Mouse (Mus musculus) ES-E14 (cell line): ENCODE data around the gene Micall1. TPM values are rescaled to one million over a fixed set of nuclear protein-coding genes. Genes with fewer than 3 reads are reported as not detected.

ENCODE experiments used
- DNase-seq: peaks from one replicate; pipeline ENCODE4 v3.0.0-alpha.2; 2013; ENCODE audit warnings: low read depth, low spot score
- H3K27ac ChIP-seq: 2 replicates; pipeline ENCODE4 v1.5.1; 2012; ENCODE audit warnings: low read depth, mild to moderate bottlenecking, low read length, moderate library complexity, mixed read lengths; ENCODE audit not compliant: poor library complexity, insufficient read depth, severe bottlenecking
- H3K36me3 ChIP-seq: 2 replicates; pipeline ENCODE4 v1.6.1; 2012; ENCODE audit warnings: mild to moderate bottlenecking, low read length, moderate library complexity, mixed read lengths; ENCODE audit not compliant: control insufficient read depth, poor library complexity, insufficient read depth, severe bottlenecking
- H3K4me1 ChIP-seq, 2 experiments: fragments of 150-350 bp in 1 of 2; sonication (generic) in 1 of 2; 2 replicates each; pipeline ENCODE4 v1.6.1; 2012; ENCODE audit warnings: low read length in 2 of 2, mild to moderate bottlenecking in 1 of 2, mixed read lengths in 1 of 2; ENCODE audit not compliant: control insufficient read depth in 2 of 2, insufficient read depth in 2 of 2, poor library complexity in 1 of 2
- H3K4me3 ChIP-seq, 2 experiments: fragments of 150-350 bp in 1 of 2; sonication (generic) in 1 of 2; 2 replicates each; pipeline ENCODE4 v1.5.1; 2012; ENCODE audit warnings: low read length in 2 of 2, low read depth in 1 of 2, mild to moderate bottlenecking in 1 of 2, mixed read lengths in 1 of 2; ENCODE audit not compliant: insufficient read depth in 1 of 2, poor library complexity in 1 of 2, severe bottlenecking in 1 of 2
- H3K9ac ChIP-seq: 2 replicates; pipeline ENCODE4 v1.6.1; 2012; ENCODE audit warnings: low read depth, mild to moderate bottlenecking, low read length, mixed read lengths; ENCODE audit not compliant: poor library complexity, insufficient read depth, severe bottlenecking
- H3K9me3 ChIP-seq: fragments of 150-350 bp; sonication (generic); 2 replicates; pipeline ENCODE4 v1.6.1; 2012; ENCODE audit warnings: low read depth, mild to moderate bottlenecking, low read length; ENCODE audit not compliant: control insufficient read depth, insufficient read depth
- CHD2 ChIP-seq: IDR thresholded peaks from 2 replicates; pipeline ENCODE4 v1.6.1; 2014; ENCODE audit warnings: mild to moderate bottlenecking, low read depth, low read length, inconsistent platforms
- HCFC1 ChIP-seq: IDR thresholded peaks from 2 replicates; pipeline ENCODE4 v1.6.1; 2012; ENCODE audit warnings: low read length, inconsistent platforms, borderline replicate concordance; ENCODE audit not compliant: insufficient read depth
- MAFK ChIP-seq: IDR thresholded peaks from 2 replicates; pipeline ENCODE4 v1.6.1; 2014; ENCODE audit warnings: mild to moderate bottlenecking, low read depth, low read length, inconsistent platforms; ENCODE audit not compliant: insufficient read depth
- ZC3H11A ChIP-seq: IDR thresholded peaks from 2 replicates; pipeline ENCODE4 v1.6.1; 2012; ENCODE audit warnings: low read depth, mild to moderate bottlenecking, inconsistent platforms, low read length, borderline replicate concordance
- ZNF384 ChIP-seq: IDR thresholded peaks from 2 replicates; pipeline ENCODE4 v1.6.1; 2012; ENCODE audit warnings: low read depth, low read length, inconsistent platforms
- in situ Hi-C, 2 experiments: fragments of 600-800 bp; cut with MboI; formaldehyde crosslinking; loops; one replicate each; pipeline ENCODE4 v1.15.1; 2025; ENCODE audit warnings: low sequenced_read_pairs in 2 of 2, inconsistent platforms in 1 of 2; ENCODE audit not compliant: unreplicated experiment in 2 of 2
- total RNA-seq: library from RNA; depleted of rRNA; stranded (reverse); fragments of 300-350 nt; gene quantifications from 2 replicates; pipeline ENCODE4 v1.2.3, GENCODE M21; 2012

The Micall1 gene
- total RNA-seq, 1 experiment = 7.7 TPM

GRCm38 (mm10) chr15:79134496-79135270, 26.0 kb downstream of the Micall1 start:
- no peaks in the 10 kb centered on the region for H3K9me3 ChIP-seq
- no peaks in the 10 kb centered on the region; a peak in 1 of 4 replicates for H3K4me1 ChIP-seq
- no peak overlapping the region for H3K4me3 ChIP-seq
- in situ Hi-C loops = no loop called here
- H3K9ac ChIP-seq = no peak overlapping the region
- TF ChIP-seq ZNF384 (no peak), ZC3H11A (no peak), MAFK (no peak), CHD2 (no peak), HCFC1 (no peak)
- peaks cover 6% of the 10 kb centered on the region; the same call in 1 of the 2 replicates for H3K36me3 ChIP-seq
- no peak for DNase-seq
- H3K27ac ChIP-seq = no peak overlapping the region

- no peak overlapping the region for H3K9ac ChIP-seq
- no peak for TF ChIP-seq HCFC1
- TF ChIP-seq ZNF384 = no peak
- no peak for TF ChIP-seq ZC3H11A
- H3K4me1 ChIP-seq = no peaks in the 10 kb centered on the region; a peak in 1 of 4 replicates
- H3K27ac ChIP-seq = no peak overlapping the region
- in situ Hi-C loops = no loop called here
- H3K4me3 ChIP-seq = no peak overlapping the region
- peaks cover 6% of the 10 kb centered on the region; the same call in 1 of the 2 replicates for H3K36me3 ChIP-seq
- no peaks in the 10 kb centered on the region for H3K9me3 ChIP-seq
- DNase-seq = no peak
Observed at GRCm38 (mm10) chr15:79135332-79135731, 26.6 kb downstream of the Micall1 start.

GRCm38 (mm10) chr15:79135783-79136575, 27.3 kb downstream of the Micall1 start:
- H3K9ac ChIP-seq = no peak overlapping the region
- no peak for DNase-seq
- peaks cover 6% of the 10 kb centered on the region; the same call in 1 of the 2 replicates for H3K36me3 ChIP-seq
- no peaks in the 10 kb centered on the region; a peak in 1 of 4 replicates for H3K4me1 ChIP-seq
- no peak overlapping the region for H3K27ac ChIP-seq
- in situ Hi-C loops = no loop called here
- no peaks in the 10 kb centered on the region for H3K9me3 ChIP-seq
- no peak for TF ChIP-seq CHD2
- TF ChIP-seq ZNF384 = no peak
- TF ChIP-seq ZC3H11A = no peak
- no peak for TF ChIP-seq HCFC1
- no peak for TF ChIP-seq MAFK
- no peak overlapping the region for H3K4me3 ChIP-seq

- in situ Hi-C loops = no loop called here
- Histone ChIP-seq H3K36me3 (peaks cover 8% of the 10 kb centered on the region), H3K27ac (no peak overlapping the region), H3K9ac (no peak overlapping the region), H3K9me3 (no peaks in the 10 kb centered on the region), H3K4me3 (no peak overlapping the region), H3K4me1 (peaks cover 4% of the 10 kb centered on the region in 2 experiments; a peak in 2 of 4 replicates)
- no peak for DNase-seq
- TF ChIP-seq HCFC1 = no peak
- TF ChIP-seq ZNF384 = no peak
- TF ChIP-seq CHD2 = no peak
- no peak for TF ChIP-seq MAFK
- no peak for TF ChIP-seq ZC3H11A
Observed at GRCm38 (mm10) chr15:79139640-79140039, 30.9 kb downstream of the Micall1 start.
